Mouse (Mus musculus): Measurements from ENCODE around the gene Thap8. TPM values are rescaled to one million over a fixed set of nuclear protein-coding genes. Genes with fewer than 3 reads are reported as not detected.

Thap8 gene
- total RNA-seq, 2 experiments from 2014 or later = 0.33 TPM; not detected in 1

GRCm38 (mm10) chr7:30282740-30283139, 2.8 kb downstream of the Thap8 start:
- no peak for ATAC-seq (replicated peaks; ENCODE audit: poor library complexity)

- no peak for ATAC-seq (replicated peaks; ENCODE audit: poor library complexity)
These were observed 7.0 kb downstream of the Thap8 start for GRCm38 (mm10) chr7:30286701-30287410.

- no peak for ATAC-seq (replicated peaks; ENCODE audit: poor library complexity)
These were observed 8.2 kb downstream of the Thap8 start for GRCm38 (mm10) chr7:30288046-30288445.

GRCm38 (mm10) chr7:30289071-30289713, 9.3 kb downstream of the Thap8 start:
- ATAC-seq (replicated peaks; ENCODE audit: poor library complexity) = no peak

- no peak for ATAC-seq (replicated peaks; ENCODE audit: poor library complexity)
These were observed 10.0 kb downstream of the Thap8 start for GRCm38 (mm10) chr7:30289714-30290399.

GRCm38 (mm10) chr7:30291215-30292131, 11.6 kb downstream of the Thap8 start, which contains the start of gene Clip3:
Gene Clip3, plus strand, starts transcription at chr7:30291728.
- no peak for ATAC-seq (replicated peaks; ENCODE audit: poor library complexity)

- no peak for ATAC-seq (replicated peaks; ENCODE audit: poor library complexity)
These were observed 13.9 kb downstream of the Thap8 start for GRCm38 (mm10) chr7:30293795-30294194.

GRCm38 (mm10) chr7:30294296-30294695, 14.4 kb downstream of the Thap8 start:
- ATAC-seq (replicated peaks; ENCODE audit: poor library complexity) = no peak

GRCm38 (mm10) chr7:30295103-30295502, 15.2 kb downstream of the Thap8 start:
- peak; percentile 34; the same call in 1 of the 2 replicates for ATAC-seq (replicated peaks; ENCODE audit: poor library complexity)

GRCm38 (mm10) chr7:30296816-30297215, 16.9 kb downstream of the Thap8 start:
- no peak for ATAC-seq (replicated peaks; ENCODE audit: poor library complexity)

- no peak for ATAC-seq (replicated peaks; ENCODE audit: poor library complexity)
These were observed 17.4 kb downstream of the Thap8 start for GRCm38 (mm10) chr7:30297266-30297665.

- ATAC-seq (replicated peaks; ENCODE audit: poor library complexity) = peak; percentile 80
These were observed 21.0 kb downstream of the Thap8 start for GRCm38 (mm10) chr7:30300914-30301313.

GRCm38 (mm10) chr7:30306083-30306779, 26.3 kb downstream of the Thap8 start:
- ATAC-seq (replicated peaks; ENCODE audit: poor library complexity) = 0 out of 2 replicates have a peak, but pooled peaks have one; percentile 30

GRCm38 (mm10) chr7:30308076-30309005, 28.4 kb downstream of the Thap8 start, which contains the start of gene Alkbh6:
Gene Alkbh6, plus strand, starts transcription at chr7:30308717.
- ATAC-seq (replicated peaks; ENCODE audit: poor library complexity) = peak; percentile 99

GRCm38 (mm10) chr7:30309395-30310129, 29.7 kb downstream of the Thap8 start:
- no peak for ATAC-seq (replicated peaks; ENCODE audit: poor library complexity)

- no peak for ATAC-seq (replicated peaks; ENCODE audit: poor library complexity)
These were observed 30.2 kb downstream of the Thap8 start for GRCm38 (mm10) chr7:30310136-30310535.

- no peak for ATAC-seq (replicated peaks; ENCODE audit: poor library complexity)
These were observed 33.9 kb downstream of the Thap8 start for GRCm38 (mm10) chr7:30313666-30314320.

- ATAC-seq (replicated peaks; ENCODE audit: poor library complexity) = no peak
These were observed 34.8 kb downstream of the Thap8 start, which contains the start of gene Syne4 for GRCm38 (mm10) chr7:30314721-30315155. Gene Syne4, plus strand, starts transcription at chr7:30314807.
